Mouse (Mus musculus): ENCODE results near the gene Mpl. TPM values are rescaled to one million over a fixed set of nuclear protein-coding genes. Genes with fewer than 3 reads are reported as not detected.

Mpl gene
- total and polyA plus RNA-seq, 3 experiments = 0.31 to 1.5 (median 1.3) TPM

GRCm38 (mm10) chr4:118429215-118429895, 28.0 kb downstream of the Mpl start:
- Histone ChIP-seq H3K36me3 (ENCODE audit: control insufficient read depth, insufficient read depth, low read length) (no peaks in the 10 kb centered on the region), H3K4me3 (peak overlapping the region; percentile 65), H3K27me3 (ENCODE audit: control insufficient read depth, insufficient read depth, low read length) (no peaks in the 10 kb centered on the region), H3K9ac (ENCODE audit: low read depth, low read length) (no peak overlapping the region), H3K27ac (peak overlapping the region; percentile 97), H3K79me2 (replicated peaks; ENCODE audit: control insufficient read depth, insufficient read depth, low read length) (no peaks in the 10 kb centered on the region; the same call in 1 of the 2 replicates), H3K4me1 (ENCODE audit: control insufficient read depth, insufficient read depth, low read length) (peaks cover 6% of the 10 kb centered on the region)
- no peak for DNase-seq
- intact Hi-C loops (cut with DNase I) = loop anchor here (5.0 kb wide), 2 partner anchors 58 to 88 kb away; no protein-coding TSS in a partner anchor
- TF ChIP-seq CTCF (IDR thresholded peaks at IDR 0.05) (no peak), EP300 (IDR thresholded peaks at IDR 0.05; ENCODE audit: insufficient read depth, low read depth, low read length) (no peak), POLR2A (IDR thresholded peaks at IDR 0.05; ENCODE audit: insufficient read depth, low read depth, low read length) (no peak)
- 54% methylated on average over 7 of the region's 7 CpGs for WGBS

- WGBS = 32% methylated on average over 15 of the region's 15 CpGs
- H3K27me3 ChIP-seq (ENCODE audit: control insufficient read depth, insufficient read depth, low read length) = no peaks in the 10 kb centered on the region
- H3K79me2 ChIP-seq (replicated peaks; ENCODE audit: control insufficient read depth, insufficient read depth, low read length) = no peaks in the 10 kb centered on the region; the same call in 1 of the 2 replicates
- peak overlapping the region; percentile 93 for H3K9ac ChIP-seq (ENCODE audit: low read depth, low read length)
- H3K36me3 ChIP-seq (ENCODE audit: control insufficient read depth, insufficient read depth, low read length) = no peaks in the 10 kb centered on the region
- intact Hi-C loops (cut with DNase I) = loop anchor here (1.0 to 5.0 kb wide), 3 partner anchors 19 to 89 kb away; partner anchors contain the start of genes Med8 and Szt2
- H3K4me3 ChIP-seq = peak overlapping the region; percentile 65
- DNase-seq = peak; percentile 50 to 58
- peak overlapping the region; percentile 97 for H3K27ac ChIP-seq
- no peak for TF ChIP-seq CTCF (IDR thresholded peaks at IDR 0.05)
- TF ChIP-seq POLR2A (IDR thresholded peaks at IDR 0.05; ENCODE audit: insufficient read depth, low read depth, low read length) = no peak
- TF ChIP-seq EP300 (IDR thresholded peaks at IDR 0.05; ENCODE audit: insufficient read depth, low read depth, low read length) = 0 out of 2 replicates have a peak, but pooled peaks have one; percentile 3
- H3K4me1 ChIP-seq (ENCODE audit: control insufficient read depth, insufficient read depth, low read length) = peaks cover 6% of the 10 kb centered on the region
These were observed 28.6 kb downstream of the Mpl start for GRCm38 (mm10) chr4:118428531-118429214.

- H3K4me3 ChIP-seq = peak within 1 kb of the TSS; percentile 65
- no peaks in the 10 kb centered on the region; the same call in 1 of the 2 replicates for H3K79me2 ChIP-seq (replicated peaks; ENCODE audit: control insufficient read depth, insufficient read depth, low read length)
- DNase-seq = peak; percentile 92 to 96
- intact Hi-C loops (cut with DNase I) = loop anchor here (1.0 to 5.0 kb wide), 3 partner anchors 19 to 89 kb away; partner anchors contain the start of genes Med8 and Szt2
- peaks cover 6% of the 10 kb centered on the region for H3K4me1 ChIP-seq (ENCODE audit: control insufficient read depth, insufficient read depth, low read length)
- peak within 1 kb of the TSS; percentile 97 for H3K27ac ChIP-seq
- H3K9ac ChIP-seq (ENCODE audit: low read depth, low read length) = peak within 1 kb of the TSS; percentile 93
- WGBS = under 1% methylated on average over 29 of the region's 31 CpGs
- peak; percentile 64 for TF ChIP-seq CTCF (IDR thresholded peaks at IDR 0.05)
- peak; percentile 84 for TF ChIP-seq POLR2A (IDR thresholded peaks at IDR 0.05; ENCODE audit: insufficient read depth, low read depth, low read length)
- TF ChIP-seq EP300 (IDR thresholded peaks at IDR 0.05; ENCODE audit: insufficient read depth, low read depth, low read length) = 0 out of 2 replicates have a peak, but pooled peaks have one; percentile 12
- no peaks in the 10 kb centered on the region for H3K36me3 ChIP-seq (ENCODE audit: control insufficient read depth, insufficient read depth, low read length)
- no peaks in the 10 kb centered on the region for H3K27me3 ChIP-seq (ENCODE audit: control insufficient read depth, insufficient read depth, low read length)
These were observed 29.4 kb downstream of the Mpl start, which contains the start of gene Elovl1 for GRCm38 (mm10) chr4:118427768-118428451. Elovl1 (plus strand) TSS chr4:118428093.

- Histone ChIP-seq H3K27me3 (ENCODE audit: control insufficient read depth, insufficient read depth, low read length) (no peaks in the 10 kb centered on the region), H3K9ac (ENCODE audit: low read depth, low read length) (peak overlapping the region; percentile 70), H3K27ac (peak overlapping the region; percentile 97), H3K79me2 (replicated peaks; ENCODE audit: control insufficient read depth, insufficient read depth, low read length) (no peaks in the 10 kb centered on the region; the same call in 1 of the 2 replicates), H3K4me3 (peak overlapping the region; percentile 65), H3K36me3 (ENCODE audit: control insufficient read depth, insufficient read depth, low read length) (no peaks in the 10 kb centered on the region; the same call in 1 of the 2 replicates), H3K4me1 (ENCODE audit: control insufficient read depth, insufficient read depth, low read length) (peaks cover 6% of the 10 kb centered on the region)
- WGBS = 5% methylated on average over 5 of the region's 5 CpGs
- DNase-seq = no peak
- intact Hi-C loops (cut with DNase I) = loop anchor here (5.0 kb wide), 2 partner anchors 60 to 90 kb away; no protein-coding TSS in a partner anchor
- TF ChIP-seq POLR2A (IDR thresholded peaks at IDR 0.05; ENCODE audit: insufficient read depth, low read depth, low read length) (no peak), EP300 (IDR thresholded peaks at IDR 0.05; ENCODE audit: insufficient read depth, low read depth, low read length) (no peak), CTCF (IDR thresholded peaks at IDR 0.05) (no peak)
These were observed 29.9 kb downstream of the Mpl start for GRCm38 (mm10) chr4:118427415-118427767.

GRCm38 (mm10) chr4:118425374-118425773, 31.9 kb downstream of the Mpl start:
- Histone ChIP-seq H3K27me3 (ENCODE audit: control insufficient read depth, insufficient read depth, low read length) (no peaks in the 10 kb centered on the region), H3K36me3 (ENCODE audit: control insufficient read depth, insufficient read depth, low read length) (no peaks in the 10 kb centered on the region; the same call in 1 of the 2 replicates), H3K79me2 (replicated peaks; ENCODE audit: control insufficient read depth, insufficient read depth, low read length) (no peaks in the 10 kb centered on the region; the same call in 1 of the 2 replicates), H3K27ac (no peak overlapping the region), H3K4me3 (no peak overlapping the region), H3K9ac (ENCODE audit: low read depth, low read length) (no peak overlapping the region), H3K4me1 (ENCODE audit: control insufficient read depth, insufficient read depth, low read length) (peaks cover 6% of the 10 kb centered on the region)
- intact Hi-C loops (cut with DNase I) = loop anchor here (5.0 kb wide), 2 partner anchors 62 to 92 kb away; no protein-coding TSS in a partner anchor
- no peak for TF ChIP-seq CTCF (IDR thresholded peaks at IDR 0.05)
- TF ChIP-seq EP300 (IDR thresholded peaks at IDR 0.05; ENCODE audit: insufficient read depth, low read depth, low read length) = no peak
- no peak for TF ChIP-seq POLR2A (IDR thresholded peaks at IDR 0.05; ENCODE audit: insufficient read depth, low read depth, low read length)
- WGBS = 83% methylated on average over 1 of the region's 1 CpGs
- DNase-seq = no peak

Measured in heart, adult 2 months (tissue).